Mouse (Mus musculus) thymus, postnatal 25 days (tissue): ENCODE results near the gene Sox3.

ENCODE experiments used
- DNase-seq: peaks from one replicate; pipeline ENCODE4 v3.0.0; 2022

The Sox3 gene

GRCm38 (mm10) chrX:60892801-60893681, at the start of gene Sox3:
Gene Sox3 (minus strand): TSS chrX:60893430.
- DNase-seq: no peak

- no peak for DNase-seq
These were observed 47.0 kb upstream of the Sox3 start for GRCm38 (mm10) chrX:60940225-60940624.

- DNase-seq: no peak
These were observed 6.3 kb upstream of the Sox3 start for GRCm38 (mm10) chrX:60899546-60899945.

- DNase-seq: no peak
These were observed 5.4 kb upstream of the Sox3 start for GRCm38 (mm10) chrX:60898641-60899040.

GRCm38 (mm10) chrX:60896296-60896695, 3.1 kb upstream of the Sox3 start:
- DNase-seq: no peak

GRCm38 (mm10) chrX:60895416-60895815, 2.2 kb upstream of the Sox3 start:
- DNase-seq: no peak

GRCm38 (mm10) chrX:60893720-60894543, 702 bp upstream of the Sox3 start:
- DNase-seq: no peak

- DNase-seq: no peak
These were observed 981 bp downstream of the Sox3 start for GRCm38 (mm10) chrX:60892098-60892800.

GRCm38 (mm10) chrX:60891329-60892095, 1.7 kb downstream of the Sox3 start:
- no peak for DNase-seq

GRCm38 (mm10) chrX:60890651-60891050, 2.6 kb downstream of the Sox3 start:
- DNase-seq: no peak

GRCm38 (mm10) chrX:60889956-60890485, 3.2 kb downstream of the Sox3 start:
- no peak for DNase-seq
